Mouse (Mus musculus) C2C12 (cell line): ENCODE data around the gene Rnase9.

ENCODE experiments used
- CEBPB ChIP-seq: IDR thresholded peaks from one replicate; pipeline ENCODE4 v1.6.1; 2011; ENCODE audit warnings: low read depth, mild to moderate bottlenecking, control low read depth, moderate library complexity
- CTCF ChIP-seq: IDR thresholded peaks from one replicate; pipeline ENCODE4 v1.5.1; 2011; ENCODE audit not compliant: control insufficient read depth, insufficient read depth, insufficient read length
- MAX ChIP-seq: IDR thresholded peaks from one replicate; pipeline ENCODE4 v1.6.1; 2011; ENCODE audit warnings: mild to moderate bottlenecking, control low read depth
- MYOD1 ChIP-seq: IDR thresholded peaks from one replicate; pipeline ENCODE4 v1.6.1; 2011; ENCODE audit warnings: low read depth; ENCODE audit not compliant: control insufficient read depth, insufficient read length
- MYOG ChIP-seq: IDR thresholded peaks from one replicate; pipeline ENCODE4 v1.6.1; 2011; ENCODE audit not compliant: control insufficient read depth, insufficient read length; ENCODE audit errors: extremely low read depth
- USF1 ChIP-seq: IDR thresholded peaks from one replicate; pipeline ENCODE4 v1.6.1; 2011; ENCODE audit warnings: low read depth, mild to moderate bottlenecking, control low read depth, moderate library complexity

DNA sequence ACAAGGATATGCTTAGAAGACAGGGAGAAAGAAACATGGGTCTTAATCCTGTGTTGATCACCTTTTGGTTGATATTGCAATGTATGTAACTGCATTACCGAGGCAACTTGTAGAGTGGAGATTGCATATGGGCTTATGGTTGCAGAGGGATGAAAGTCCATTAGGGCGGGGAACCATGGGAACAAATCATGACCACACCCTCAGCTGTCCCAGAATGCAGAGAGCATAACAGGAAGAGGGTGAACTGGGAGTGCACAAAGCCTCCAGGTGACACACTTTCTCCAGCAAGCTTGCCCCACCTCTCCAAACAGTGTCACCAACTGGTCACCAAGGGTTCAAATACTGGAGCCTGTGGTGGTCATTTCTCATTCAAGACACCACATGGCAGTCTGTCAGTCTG lies 39.4 kb upstream of the Rnase9 start:
- TF ChIP-seq USF1 (no peak), CTCF (no peak), CEBPB (no peak), MAX (no peak), MYOD1 (no peak), MYOG (no peak)
